Mouse (Mus musculus): Measurements from ENCODE around the gene Tenm4.

DNA sequence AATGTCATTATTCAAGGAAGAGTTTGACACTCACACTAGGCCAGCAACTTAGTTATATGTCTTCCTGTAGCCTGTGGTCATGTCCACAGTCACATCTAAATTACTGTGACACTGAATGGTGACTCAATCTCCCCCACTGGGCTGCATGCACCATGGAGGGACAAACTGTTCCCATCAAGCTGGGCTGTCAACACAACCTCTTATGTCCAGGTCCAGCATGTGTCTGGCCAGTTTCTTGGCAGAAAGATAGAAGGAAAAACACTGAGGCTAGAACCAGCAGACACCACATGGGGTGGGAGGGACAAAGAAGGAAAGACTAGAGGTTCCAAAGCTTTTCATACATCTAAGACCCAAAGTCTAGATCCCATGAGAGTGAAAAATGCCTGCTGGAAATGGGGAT lies 541.8 kb downstream of the Tenm4 start:
- TF ChIP-seq CTCF (IDR thresholded peaks at IDR 0.05; ENCODE audit: low read depth): no peak
- TF ChIP-seq EP300 (IDR thresholded peaks at IDR 0.05; ENCODE audit: low read depth): no peak

Measured in liver, embryonic 14.5 days (tissue).